Mouse (Mus musculus): ENCODE results near the gene Nlgn3. TPM values are rescaled to one million over a fixed set of nuclear protein-coding genes. Genes with fewer than 3 reads are reported as not detected.
"Not testable (repeated sequence)": the region's sequence is repeated elsewhere in the genome, so short reads cannot be mapped to it uniquely, and the experiment has no call there.

Gene Nlgn3
- polyA plus RNA-seq, 1 experiment = not detected

DNA sequence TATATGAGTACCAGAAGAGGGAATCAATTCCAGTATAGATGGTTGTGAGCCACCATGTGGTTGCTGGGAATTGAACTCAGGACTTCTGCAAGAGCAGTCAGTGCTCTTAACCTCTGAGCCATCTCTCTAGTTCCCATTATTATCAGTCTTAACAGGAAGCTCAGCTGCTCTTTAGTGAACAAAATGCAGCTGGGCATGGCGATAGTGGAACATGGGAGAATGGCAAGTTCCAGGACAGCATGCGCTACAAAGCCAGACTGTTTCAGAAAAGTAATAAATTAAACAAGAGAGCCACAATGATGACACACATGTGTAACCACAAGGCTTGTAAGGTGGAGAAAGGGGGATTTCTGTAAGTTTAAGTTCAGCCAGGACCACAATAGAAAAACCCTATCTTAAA lies 46.5 kb downstream of the Nlgn3 start:
- Histone ChIP-seq H3K36me3 (ENCODE audit: control insufficient read depth, insufficient read depth) (no peaks in the 10 kb centered on the region), H3ac (ENCODE audit: control insufficient read depth, insufficient read length, low read depth) (no peak overlapping the region), H3K79me3 (ENCODE audit: low read depth) (no peaks in the 10 kb centered on the region), H3K4me3 (ENCODE audit: insufficient read depth, poor library complexity, severe bottlenecking) (no peak overlapping the region), H3K79me2 (ENCODE audit: control insufficient read depth, insufficient read depth) (no peaks in the 10 kb centered on the region), H3K27me3 (ENCODE audit: control insufficient read depth, insufficient read depth, insufficient read length) (no peaks in the 10 kb centered on the region)
- TF ChIP-seq MYOD1 (IDR thresholded peaks at IDR 0.05; ENCODE audit: control insufficient read depth, insufficient read length, low read depth) = no peak

- no peaks in the 10 kb centered on the region for H3K79me2 ChIP-seq (ENCODE audit: control insufficient read depth, insufficient read depth)
- H3K36me3 ChIP-seq (ENCODE audit: control insufficient read depth, insufficient read depth) = no peaks in the 10 kb centered on the region
- TF ChIP-seq CEBPB (IDR thresholded peaks at IDR 0.05; ENCODE audit: low read depth) (no peak), FOSL1 (IDR thresholded peaks at IDR 0.05; ENCODE audit: insufficient read depth, low read length, poor library complexity, severe bottlenecking) (no peak), MAX (IDR thresholded peaks at IDR 0.05) (no peak), USF1 (IDR thresholded peaks at IDR 0.05; ENCODE audit: low read depth) (no peak), CTCF (IDR thresholded peaks at IDR 0.05; ENCODE audit: control insufficient read depth, insufficient read depth, insufficient read length) (no peak), MYOD1 (IDR thresholded peaks at IDR 0.05; ENCODE audit: control insufficient read depth, insufficient read length, low read depth) (no peak), MYOG (IDR thresholded peaks at IDR 0.05; ENCODE audit: control insufficient read depth, extremely low read depth, insufficient read length) (no peak)
- H3K4me3 ChIP-seq (ENCODE audit: insufficient read depth, poor library complexity, severe bottlenecking) = no peak overlapping the region
- no peaks in the 10 kb centered on the region for H3K27me3 ChIP-seq (ENCODE audit: control insufficient read depth, insufficient read depth, insufficient read length)
- H3ac ChIP-seq (ENCODE audit: control insufficient read depth, insufficient read length, low read depth) = no peak overlapping the region
- no peaks in the 10 kb centered on the region for H3K79me3 ChIP-seq (ENCODE audit: low read depth)
Measured at GRCm38 (mm10) chrX:101346475-101346874, 47.5 kb downstream of the Nlgn3 start.

- no peak for TF ChIP-seq USF1 (IDR thresholded peaks at IDR 0.05; ENCODE audit: low read depth)
- Histone ChIP-seq H3K27me3 (ENCODE audit: control insufficient read depth, insufficient read depth, insufficient read length) (no peaks in the 10 kb centered on the region), H3ac (ENCODE audit: control insufficient read depth, insufficient read length, low read depth) (no peak overlapping the region), H3K4me3 (ENCODE audit: insufficient read depth, poor library complexity, severe bottlenecking) (no peak overlapping the region), H3K79me2 (ENCODE audit: control insufficient read depth, insufficient read depth) (no peaks in the 10 kb centered on the region), H3K36me3 (ENCODE audit: control insufficient read depth, insufficient read depth) (no peaks in the 10 kb centered on the region), H3K79me3 (ENCODE audit: low read depth) (no peaks in the 10 kb centered on the region)
Measured at GRCm38 (mm10) chrX:101351188-101351587, 52.2 kb downstream of the Nlgn3 start.

- H3ac ChIP-seq (ENCODE audit: control insufficient read depth, insufficient read length, low read depth); H3K36me3 ChIP-seq (ENCODE audit: control insufficient read depth, insufficient read depth); H3K79me2 ChIP-seq (ENCODE audit: control insufficient read depth, insufficient read depth); H3K79me3 ChIP-seq (ENCODE audit: low read depth); H3K27me3 ChIP-seq (ENCODE audit: control insufficient read depth, insufficient read depth, insufficient read length); H3K4me3 ChIP-seq (ENCODE audit: insufficient read depth, poor library complexity, severe bottlenecking): not testable (repeated sequence)
Measured at GRCm38 (mm10) chrX:101358902-101359301, 59.9 kb downstream of the Nlgn3 start.

- Histone ChIP-seq H3K79me3 (ENCODE audit: low read depth) (no peaks in the 10 kb centered on the region), H3K27me3 (ENCODE audit: control insufficient read depth, insufficient read depth, insufficient read length) (no peaks in the 10 kb centered on the region), H3K79me2 (ENCODE audit: control insufficient read depth, insufficient read depth) (no peaks in the 10 kb centered on the region), H3ac (ENCODE audit: control insufficient read depth, insufficient read length, low read depth) (no peak overlapping the region), H3K4me3 (ENCODE audit: insufficient read depth, poor library complexity, severe bottlenecking) (no peak overlapping the region), H3K36me3 (ENCODE audit: control insufficient read depth, insufficient read depth) (no peaks in the 10 kb centered on the region)
- TF ChIP-seq MYOD1 (IDR thresholded peaks at IDR 0.05; ENCODE audit: control insufficient read depth, insufficient read length, low read depth) (no peak), CEBPB (IDR thresholded peaks at IDR 0.05; ENCODE audit: low read depth) (no peak), FOSL1 (IDR thresholded peaks at IDR 0.05; ENCODE audit: insufficient read depth, low read length, poor library complexity, severe bottlenecking) (no peak), MYOG (IDR thresholded peaks at IDR 0.05; ENCODE audit: control insufficient read depth, extremely low read depth, insufficient read length) (no peak), USF1 (IDR thresholded peaks at IDR 0.05; ENCODE audit: low read depth) (no peak), CTCF (IDR thresholded peaks at IDR 0.05; ENCODE audit: control insufficient read depth, insufficient read depth, insufficient read length) (no peak), MAX (IDR thresholded peaks at IDR 0.05) (no peak)
Measured at GRCm38 (mm10) chrX:101369001-101369400, 70.0 kb downstream of the Nlgn3 start.

GRCm38 (mm10) chrX:101370573-101370972 lies 71.6 kb downstream of the Nlgn3 start:
- Histone ChIP-seq H3ac (ENCODE audit: control insufficient read depth, insufficient read length, low read depth) (no peak overlapping the region), H3K79me2 (ENCODE audit: control insufficient read depth, insufficient read depth) (no peaks in the 10 kb centered on the region), H3K27me3 (ENCODE audit: control insufficient read depth, insufficient read depth, insufficient read length) (no peaks in the 10 kb centered on the region), H3K36me3 (ENCODE audit: control insufficient read depth, insufficient read depth) (no peaks in the 10 kb centered on the region), H3K79me3 (ENCODE audit: low read depth) (no peaks in the 10 kb centered on the region), H3K4me3 (ENCODE audit: insufficient read depth, poor library complexity, severe bottlenecking) (no peak overlapping the region)
- TF ChIP-seq CEBPB (IDR thresholded peaks at IDR 0.05; ENCODE audit: low read depth) = no peak
- no peak for TF ChIP-seq USF1 (IDR thresholded peaks at IDR 0.05; ENCODE audit: low read depth)
- TF ChIP-seq MAX (IDR thresholded peaks at IDR 0.05) = no peak
- TF ChIP-seq CTCF (IDR thresholded peaks at IDR 0.05; ENCODE audit: control insufficient read depth, insufficient read depth, insufficient read length) = no peak
- TF ChIP-seq MYOG (IDR thresholded peaks at IDR 0.05; ENCODE audit: control insufficient read depth, extremely low read depth, insufficient read length) = no peak
- no peak for TF ChIP-seq FOSL1 (IDR thresholded peaks at IDR 0.05; ENCODE audit: insufficient read depth, low read length, poor library complexity, severe bottlenecking)
- TF ChIP-seq MYOD1 (IDR thresholded peaks at IDR 0.05; ENCODE audit: control insufficient read depth, insufficient read length, low read depth) = no peak

GRCm38 (mm10) chrX:101372946-101373345 lies 74.0 kb downstream of the Nlgn3 start:
- H3K79me3 ChIP-seq (ENCODE audit: low read depth) = no peaks in the 10 kb centered on the region
- H3K4me3 ChIP-seq (ENCODE audit: insufficient read depth, poor library complexity, severe bottlenecking) = no peak overlapping the region
- H3ac ChIP-seq (ENCODE audit: control insufficient read depth, insufficient read length, low read depth) = no peak overlapping the region
- TF ChIP-seq MAX (IDR thresholded peaks at IDR 0.05) (no peak), MYOD1 (IDR thresholded peaks at IDR 0.05; ENCODE audit: control insufficient read depth, insufficient read length, low read depth) (no peak), MYOG (IDR thresholded peaks at IDR 0.05; ENCODE audit: control insufficient read depth, extremely low read depth, insufficient read length) (no peak), CTCF (IDR thresholded peaks at IDR 0.05; ENCODE audit: control insufficient read depth, insufficient read depth, insufficient read length) (no peak), USF1 (IDR thresholded peaks at IDR 0.05; ENCODE audit: low read depth) (no peak), FOSL1 (IDR thresholded peaks at IDR 0.05; ENCODE audit: insufficient read depth, low read length, poor library complexity, severe bottlenecking) (no peak), CEBPB (IDR thresholded peaks at IDR 0.05; ENCODE audit: low read depth) (no peak)
- H3K79me2 ChIP-seq (ENCODE audit: control insufficient read depth, insufficient read depth) = no peaks in the 10 kb centered on the region
- H3K27me3 ChIP-seq (ENCODE audit: control insufficient read depth, insufficient read depth, insufficient read length) = no peaks in the 10 kb centered on the region
- H3K36me3 ChIP-seq (ENCODE audit: control insufficient read depth, insufficient read depth) = no peaks in the 10 kb centered on the region

All from C2C12 (cell line).